Mouse (Mus musculus) spleen, adult 2 months (tissue): ENCODE data around the gene Stum. TPM values are rescaled to one million over a fixed set of nuclear protein-coding genes. Genes with fewer than 3 reads are reported as not detected.

Source experiments
- DNase-seq, 2 experiments: peaks; one replicate each; pipeline versions ENCODE4 v3.0.0 to v3.0.0-alpha.2; 2012 to 2021; ENCODE audit warnings: low spot score in 2 of 2, low read depth in 1 of 2
- H3K27ac ChIP-seq: fragments of 200-500 bp; 2 replicates; pipeline ENCODE4 v1.5.1; 2012; ENCODE audit warnings: low read length, inconsistent platforms; ENCODE audit not compliant: insufficient read depth
- H3K27me3 ChIP-seq: fragments of 200-500 bp; 2 replicates; pipeline ENCODE4 v1.6.1; 2012; ENCODE audit warnings: mild to moderate bottlenecking, moderate library complexity, low read length, inconsistent platforms; ENCODE audit not compliant: control insufficient read depth, insufficient read depth
- H3K36me3 ChIP-seq: fragments of 200-500 bp; 2 replicates; pipeline ENCODE4 v1.6.1; 2012; ENCODE audit warnings: mild to moderate bottlenecking, low read length, inconsistent platforms; ENCODE audit not compliant: control insufficient read depth, insufficient read depth
- H3K4me1 ChIP-seq: fragments of 200-500 bp; 2 replicates; pipeline ENCODE4 v1.6.1; 2011; ENCODE audit warnings: inconsistent platforms; ENCODE audit not compliant: control insufficient read depth, insufficient read depth, insufficient read length
- H3K4me3 ChIP-seq: fragments of 200-500 bp; 2 replicates; pipeline ENCODE4 v1.5.1; 2011; ENCODE audit warnings: mild to moderate bottlenecking, inconsistent platforms; ENCODE audit not compliant: insufficient read depth, insufficient read length; ENCODE audit errors: extremely low read depth
- CTCF ChIP-seq: fragments of 200-500 bp; IDR thresholded peaks from 2 replicates; pipeline ENCODE4 v1.5.1; 2011; ENCODE audit warnings: mild to moderate bottlenecking, inconsistent platforms; ENCODE audit not compliant: insufficient read depth, insufficient read length, insufficient replicate concordance; ENCODE audit errors: extremely low read depth
- POLR2A ChIP-seq: fragments of 200-500 bp; IDR thresholded peaks from 2 replicates; pipeline ENCODE4 v1.6.1; 2011; ENCODE audit warnings: low read depth, low read length, inconsistent platforms
- WGBS: fragments of 180-500 bp; shearing (Covaris S2); methylation state at CpG from one replicate; pipeline ENCODE4 v1.1.7; 2018; 5-methylcytosine and 5-hydroxymethylcytosine counted together
- polyA plus RNA-seq: library from polyadenylated mRNA; depleted of rRNA; stranded (reverse); fragments of >200 nt; gene quantifications from 2 replicates; pipeline ENCODE4 v1.2.3, GENCODE M21; 2012; rRNA removed

Gene Stum
- polyA plus RNA-seq, 1 experiment: 4.5 TPM

GRCm38 (mm10) chr1:180388481-180388880 lies 94.8 kb downstream of the Stum start:
- no peaks in the 10 kb centered on the region for H3K36me3 ChIP-seq
- H3K27me3 ChIP-seq: no peaks in the 10 kb centered on the region
- no peak for DNase-seq
- TF ChIP-seq CTCF (no peak), POLR2A (no peak)
- H3K4me1 ChIP-seq: peaks cover 50% of the 10 kb centered on the region
- no peak overlapping the region for H3K4me3 ChIP-seq
- H3K27ac ChIP-seq: peak overlapping the region; percentile 65
- 5% methylated on average over 1 of the region's 1 CpGs for WGBS

GRCm38 (mm10) chr1:180387750-180388480 lies 95.4 kb downstream of the Stum start:
- Histone ChIP-seq H3K4me1 (peaks cover 47% of the 10 kb centered on the region), H3K27me3 (no peaks in the 10 kb centered on the region), H3K4me3 (peak overlapping the region; percentile 7; the same call in 1 of the 2 replicates), H3K36me3 (no peaks in the 10 kb centered on the region), H3K27ac (peak overlapping the region; percentile 69)
- 11% methylated on average over 11 of the region's 11 CpGs for WGBS
- TF ChIP-seq CTCF (peak; percentile 10; the same call in 1 of the 2 replicates), POLR2A (no peak)
- DNase-seq: no peak

- DNase-seq: peak; percentile 94 to 98
- H3K4me3 ChIP-seq: peak overlapping the region; percentile 44
- H3K4me1 ChIP-seq: peaks cover 39% of the 10 kb centered on the region
- peaks cover 1% of the 10 kb centered on the region; the same call in 1 of the 2 replicates for H3K36me3 ChIP-seq
- H3K27me3 ChIP-seq: no peaks in the 10 kb centered on the region
- H3K27ac ChIP-seq: peak overlapping the region; percentile 90
- TF ChIP-seq POLR2A (peak; percentile 64), CTCF (no peak)
- WGBS: 3% methylated on average over 27 of the region's 27 CpGs
These were observed 96.2 kb downstream of the Stum start for GRCm38 (mm10) chr1:180386951-180387749.

- no peak overlapping the region for H3K27ac ChIP-seq
- no peak overlapping the region for H3K4me3 ChIP-seq
- H3K27me3 ChIP-seq: no peaks in the 10 kb centered on the region
- 86% methylated on average over 6 of the region's 6 CpGs for WGBS
- H3K36me3 ChIP-seq: peaks cover 5% of the 10 kb centered on the region
- no peak for TF ChIP-seq CTCF
- no peak for TF ChIP-seq POLR2A
- DNase-seq: no peak
- peaks cover 28% of the 10 kb centered on the region for H3K4me1 ChIP-seq
These were observed 98.0 kb downstream of the Stum start for GRCm38 (mm10) chr1:180385308-180385707.

- no peaks in the 10 kb centered on the region for H3K27me3 ChIP-seq
- WGBS: 77% methylated on average over 10 of the region's 10 CpGs
- no peak overlapping the region for H3K4me3 ChIP-seq
- no peak overlapping the region for H3K27ac ChIP-seq
- DNase-seq: no peak
- no peak for TF ChIP-seq CTCF
- TF ChIP-seq POLR2A: no peak
- H3K4me1 ChIP-seq: peaks cover 28% of the 10 kb centered on the region; the same call in 1 of the 2 replicates
- peaks cover 5% of the 10 kb centered on the region for H3K36me3 ChIP-seq
These were observed 98.8 kb downstream of the Stum start for GRCm38 (mm10) chr1:180384486-180384885.

GRCm38 (mm10) chr1:180383884-180384283 lies 99.4 kb downstream of the Stum start:
- DNase-seq: no peak
- WGBS: 89% methylated on average over 8 of the region's 8 CpGs
- H3K36me3 ChIP-seq: peaks cover 5% of the 10 kb centered on the region
- no peaks in the 10 kb centered on the region for H3K27me3 ChIP-seq
- peaks cover 27% of the 10 kb centered on the region; the same call in 1 of the 2 replicates for H3K4me1 ChIP-seq
- no peak overlapping the region for H3K4me3 ChIP-seq
- H3K27ac ChIP-seq: no peak overlapping the region
- TF ChIP-seq POLR2A (no peak), CTCF (no peak)

Other genes with a start within 250 kb of the Stum start
- 93.6 and 101 TPM in 2 replicates for gene Psen2, start 220.1 kb downstream of the Stum start, polyA plus RNA-seq
- 22.9 and 24.7 TPM in 2 replicates for gene Itpkb, start 153.0 kb downstream of the Stum start, polyA plus RNA-seq
- 42.7 and 44.5 TPM in 2 replicates for gene Parp1, start 85.4 kb upstream of the Stum start, polyA plus RNA-seq
- 3.8 and 3.9 TPM in 2 replicates for gene Lin9, start 157.6 kb upstream of the Stum start, polyA plus RNA-seq
- 0.04 TPM in 1 of 2 replicates, not detected in the other for gene Mixl1, start 213.5 kb upstream of the Stum start, polyA plus RNA-seq
- 7.3 and 8.2 TPM in 2 replicates for gene Acbd3, start 242.5 kb upstream of the Stum start, polyA plus RNA-seq